Mouse (Mus musculus): ENCODE results near the gene Grin2b. TPM values are rescaled to one million over a fixed set of nuclear protein-coding genes. Genes with fewer than 3 reads are reported as not detected.
A peak's percentile ranks its signal among the peaks of the same experiment; 100 is the strongest.

Grin2b gene
- polyA plus RNA-seq, 1 experiment: 0.03 TPM

DNA sequence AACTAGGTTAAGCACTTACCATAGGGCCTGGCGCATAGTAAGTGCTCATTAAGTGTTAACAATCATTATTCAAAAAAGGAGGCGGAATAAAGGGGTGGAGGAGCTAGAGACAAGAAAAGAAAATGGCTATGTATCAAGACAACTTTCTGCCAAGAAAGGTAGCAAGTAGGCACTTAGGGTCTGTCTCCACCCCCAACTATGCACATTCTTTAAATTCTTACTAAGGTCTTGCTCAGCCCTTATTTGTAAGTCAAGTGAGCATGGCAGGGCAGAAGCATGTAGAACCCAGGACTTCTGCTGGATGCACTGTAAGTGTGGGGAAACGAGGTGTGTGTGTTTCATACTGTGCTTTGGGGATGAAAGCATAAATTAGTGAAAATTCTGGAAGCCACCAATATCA lies 329.6 kb downstream of the Grin2b start:
- no peak overlapping the region for H3K27ac ChIP-seq (ENCODE audit: insufficient read depth, low read length)
- no peaks in the 10 kb centered on the region for H3K36me3 ChIP-seq (ENCODE audit: control insufficient read depth, insufficient read depth, low read length, poor library complexity, severe bottlenecking)
- no peaks in the 10 kb centered on the region for H3K9me3 ChIP-seq (replicated peaks; ENCODE audit: control insufficient read depth, insufficient read depth, low read length, poor library complexity, severe bottlenecking)
- H3K4me1 ChIP-seq (ENCODE audit: control insufficient read depth, insufficient read depth, low read length): no peaks in the 10 kb centered on the region
- H3K9ac ChIP-seq (ENCODE audit: low read depth, poor library complexity, severe bottlenecking): no peak overlapping the region
- no peak for TF ChIP-seq CTCF (IDR thresholded peaks at IDR 0.05; ENCODE audit: low read depth, low read length)
- no peak for TF ChIP-seq EP300 (IDR thresholded peaks at IDR 0.05; ENCODE audit: insufficient read depth, low read depth, low read length)
- TF ChIP-seq POLR2A (IDR thresholded peaks at IDR 0.05; ENCODE audit: insufficient read depth, low read length): no peak
- H3K4me3 ChIP-seq (ENCODE audit: low read depth, low read length): no peak overlapping the region
- no peaks in the 10 kb centered on the region for H3K27me3 ChIP-seq (ENCODE audit: control insufficient read depth, insufficient read depth, low read length, poor library complexity, severe bottlenecking)

DNA sequence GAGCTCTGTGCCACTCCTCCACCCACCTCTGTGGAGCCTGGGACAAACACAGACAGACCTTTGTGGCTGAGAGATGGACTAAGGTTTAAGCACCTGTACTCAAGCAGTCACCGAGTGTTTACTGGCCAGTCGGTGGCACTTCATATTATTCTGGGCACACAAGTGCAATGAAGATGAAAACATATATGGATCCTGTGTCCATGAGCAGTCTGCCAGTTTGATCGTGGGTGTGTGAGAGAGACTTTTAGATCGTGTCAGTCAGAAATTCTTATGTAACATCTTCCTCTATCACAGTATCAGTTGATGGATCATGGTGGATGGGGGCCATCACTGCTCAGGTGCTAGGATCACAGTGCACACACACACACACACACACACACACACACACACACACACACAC lies 337.0 kb downstream of the Grin2b start:
- no peak overlapping the region for H3K9ac ChIP-seq (ENCODE audit: low read depth, poor library complexity, severe bottlenecking)
- no peaks in the 10 kb centered on the region for H3K4me1 ChIP-seq (ENCODE audit: control insufficient read depth, insufficient read depth, low read length)
- H3K36me3 ChIP-seq (ENCODE audit: control insufficient read depth, insufficient read depth, low read length, poor library complexity, severe bottlenecking): no peaks in the 10 kb centered on the region
- H3K9me3 ChIP-seq (replicated peaks; ENCODE audit: control insufficient read depth, insufficient read depth, low read length, poor library complexity, severe bottlenecking): no peaks in the 10 kb centered on the region
- no peak overlapping the region for H3K27ac ChIP-seq (ENCODE audit: insufficient read depth, low read length)
- TF ChIP-seq POLR2A (IDR thresholded peaks at IDR 0.05; ENCODE audit: insufficient read depth, low read length) (no peak), CTCF (IDR thresholded peaks at IDR 0.05; ENCODE audit: low read depth, low read length) (no peak), EP300 (IDR thresholded peaks at IDR 0.05; ENCODE audit: insufficient read depth, low read depth, low read length) (no peak)
- H3K4me3 ChIP-seq (ENCODE audit: low read depth, low read length): no peak overlapping the region
- H3K27me3 ChIP-seq (ENCODE audit: control insufficient read depth, insufficient read depth, low read length, poor library complexity, severe bottlenecking): no peaks in the 10 kb centered on the region

DNA sequence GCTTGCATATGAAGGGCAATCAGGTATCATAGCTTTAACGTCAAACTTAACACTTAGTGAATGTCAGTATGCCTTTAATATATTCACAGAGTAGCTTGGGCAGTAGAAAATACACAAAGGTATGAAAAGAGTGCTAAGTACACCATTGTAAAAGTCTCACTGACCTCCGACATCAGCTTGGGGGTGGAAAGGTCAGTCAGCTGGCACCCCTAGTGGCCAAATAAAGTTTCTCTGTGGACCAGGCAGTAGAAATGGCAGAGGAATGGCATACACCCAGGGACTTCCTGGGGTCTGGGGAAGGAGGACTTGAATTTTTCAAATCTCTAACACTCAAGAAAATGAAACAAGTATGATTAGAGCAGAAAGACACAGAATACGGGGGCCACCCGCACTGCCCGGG lies 339.8 kb downstream of the Grin2b start:
- H3K4me3 ChIP-seq (ENCODE audit: low read depth, low read length): no peak overlapping the region
- H3K9ac ChIP-seq (ENCODE audit: low read depth, poor library complexity, severe bottlenecking): no peak overlapping the region
- no peaks in the 10 kb centered on the region for H3K4me1 ChIP-seq (ENCODE audit: control insufficient read depth, insufficient read depth, low read length)
- no peaks in the 10 kb centered on the region for H3K36me3 ChIP-seq (ENCODE audit: control insufficient read depth, insufficient read depth, low read length, poor library complexity, severe bottlenecking)
- TF ChIP-seq EP300 (IDR thresholded peaks at IDR 0.05; ENCODE audit: insufficient read depth, low read depth, low read length) (no peak), CTCF (IDR thresholded peaks at IDR 0.05; ENCODE audit: low read depth, low read length) (peak; percentile 33)
- no peaks in the 10 kb centered on the region for H3K27me3 ChIP-seq (ENCODE audit: control insufficient read depth, insufficient read depth, low read length, poor library complexity, severe bottlenecking)
- H3K9me3 ChIP-seq (replicated peaks; ENCODE audit: control insufficient read depth, insufficient read depth, low read length, poor library complexity, severe bottlenecking): no peaks in the 10 kb centered on the region
- H3K27ac ChIP-seq (ENCODE audit: insufficient read depth, low read length): no peak overlapping the region

DNA sequence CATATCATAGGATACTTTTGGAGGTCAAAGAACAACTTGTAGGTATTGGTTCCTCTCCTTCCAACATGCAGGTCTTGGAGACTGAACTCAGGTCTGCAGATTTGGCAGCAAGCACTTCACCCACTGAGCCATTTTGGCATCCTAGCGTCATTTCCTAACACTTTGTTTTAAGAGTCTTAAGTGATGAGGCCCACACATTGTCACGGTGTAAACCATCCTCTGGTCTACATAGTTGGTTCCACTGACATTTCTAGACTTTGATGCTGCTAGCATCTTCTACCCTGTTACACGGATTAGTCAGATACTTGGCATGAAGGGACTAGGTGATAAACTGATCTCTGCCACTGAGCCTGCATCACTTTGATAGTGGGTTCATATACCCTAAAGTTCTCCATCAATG lies 341.3 kb downstream of the Grin2b start:
- no peaks in the 10 kb centered on the region for H3K9me3 ChIP-seq (replicated peaks; ENCODE audit: control insufficient read depth, insufficient read depth, low read length, poor library complexity, severe bottlenecking)
- TF ChIP-seq CTCF (IDR thresholded peaks at IDR 0.05; ENCODE audit: low read depth, low read length) (no peak), POLR2A (IDR thresholded peaks at IDR 0.05; ENCODE audit: insufficient read depth, low read length) (no peak), EP300 (IDR thresholded peaks at IDR 0.05; ENCODE audit: insufficient read depth, low read depth, low read length) (no peak)
- no peaks in the 10 kb centered on the region for H3K36me3 ChIP-seq (ENCODE audit: control insufficient read depth, insufficient read depth, low read length, poor library complexity, severe bottlenecking)
- no peak overlapping the region for H3K27ac ChIP-seq (ENCODE audit: insufficient read depth, low read length)
- no peaks in the 10 kb centered on the region for H3K4me1 ChIP-seq (ENCODE audit: control insufficient read depth, insufficient read depth, low read length)
- no peaks in the 10 kb centered on the region for H3K27me3 ChIP-seq (ENCODE audit: control insufficient read depth, insufficient read depth, low read length, poor library complexity, severe bottlenecking)
- H3K4me3 ChIP-seq (ENCODE audit: low read depth, low read length): no peak overlapping the region
- no peak overlapping the region for H3K9ac ChIP-seq (ENCODE audit: low read depth, poor library complexity, severe bottlenecking)

DNA sequence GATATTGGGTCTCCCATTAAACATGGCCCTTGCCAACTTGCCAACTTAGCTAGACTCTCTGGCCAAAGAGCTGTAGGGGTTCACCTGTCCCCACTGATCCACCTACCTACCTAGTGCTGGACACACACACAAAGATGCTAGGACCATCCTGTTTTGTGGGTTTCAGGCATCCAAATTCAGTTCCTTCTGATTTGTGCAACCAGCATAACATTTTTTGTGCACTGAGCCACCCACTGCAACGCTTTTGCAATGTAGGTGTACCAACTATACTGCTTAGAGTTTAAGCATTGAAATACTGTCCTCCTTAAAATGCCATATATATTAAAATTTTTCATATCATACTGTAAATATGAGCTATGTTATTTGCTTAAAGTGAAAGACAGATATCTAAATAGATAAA lies 342.3 kb downstream of the Grin2b start:
- no peaks in the 10 kb centered on the region for H3K36me3 ChIP-seq (ENCODE audit: control insufficient read depth, insufficient read depth, low read length, poor library complexity, severe bottlenecking)
- no peak for TF ChIP-seq POLR2A (IDR thresholded peaks at IDR 0.05; ENCODE audit: insufficient read depth, low read length)
- no peak for TF ChIP-seq EP300 (IDR thresholded peaks at IDR 0.05; ENCODE audit: insufficient read depth, low read depth, low read length)
- no peak for TF ChIP-seq CTCF (IDR thresholded peaks at IDR 0.05; ENCODE audit: low read depth, low read length)
- H3K4me3 ChIP-seq (ENCODE audit: low read depth, low read length): no peak overlapping the region
- H3K27ac ChIP-seq (ENCODE audit: insufficient read depth, low read length): no peak overlapping the region
- H3K4me1 ChIP-seq (ENCODE audit: control insufficient read depth, insufficient read depth, low read length): no peaks in the 10 kb centered on the region
- no peaks in the 10 kb centered on the region for H3K27me3 ChIP-seq (ENCODE audit: control insufficient read depth, insufficient read depth, low read length, poor library complexity, severe bottlenecking)
- H3K9me3 ChIP-seq (replicated peaks; ENCODE audit: control insufficient read depth, insufficient read depth, low read length, poor library complexity, severe bottlenecking): no peaks in the 10 kb centered on the region
- no peak overlapping the region for H3K9ac ChIP-seq (ENCODE audit: low read depth, poor library complexity, severe bottlenecking)

DNA sequence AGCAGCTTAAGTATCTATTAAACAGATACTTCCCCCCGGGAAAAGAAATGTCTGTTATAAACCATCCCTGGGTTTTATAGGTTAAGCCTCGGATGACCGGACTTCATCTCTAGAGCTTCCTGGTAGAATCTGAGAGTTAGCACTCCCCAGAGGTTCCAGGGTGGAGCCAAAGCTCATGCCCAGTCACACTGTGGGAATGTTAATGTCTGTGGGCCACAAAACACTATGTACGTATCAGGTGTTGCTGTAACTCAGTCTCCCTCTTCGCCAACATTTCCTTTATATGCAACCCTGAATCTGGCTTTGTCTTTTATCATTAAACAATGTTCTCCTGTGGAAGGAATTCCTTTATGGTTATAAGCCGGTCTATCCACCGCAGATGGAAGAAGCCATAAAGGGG lies 343.9 kb downstream of the Grin2b start:
- Histone ChIP-seq H3K4me3 (ENCODE audit: low read depth, low read length) (no peak overlapping the region), H3K9ac (ENCODE audit: low read depth, poor library complexity, severe bottlenecking) (no peak overlapping the region), H3K36me3 (ENCODE audit: control insufficient read depth, insufficient read depth, low read length, poor library complexity, severe bottlenecking) (no peaks in the 10 kb centered on the region), H3K9me3 (replicated peaks; ENCODE audit: control insufficient read depth, insufficient read depth, low read length, poor library complexity, severe bottlenecking) (no peaks in the 10 kb centered on the region), H3K4me1 (ENCODE audit: control insufficient read depth, insufficient read depth, low read length) (no peaks in the 10 kb centered on the region), H3K27ac (ENCODE audit: insufficient read depth, low read length) (no peak overlapping the region), H3K27me3 (ENCODE audit: control insufficient read depth, insufficient read depth, low read length, poor library complexity, severe bottlenecking) (no peaks in the 10 kb centered on the region)
- TF ChIP-seq CTCF (IDR thresholded peaks at IDR 0.05; ENCODE audit: low read depth, low read length): no peak
- no peak for TF ChIP-seq POLR2A (IDR thresholded peaks at IDR 0.05; ENCODE audit: insufficient read depth, low read length)
- TF ChIP-seq EP300 (IDR thresholded peaks at IDR 0.05; ENCODE audit: insufficient read depth, low read depth, low read length): no peak
